Mouse (Mus musculus) T-helper 2 cell (primary cell): ENCODE results near the gene Rad51d.
"Not testable (repeated sequence)": the region's sequence is repeated elsewhere in the genome, so short reads cannot be mapped to it uniquely, and the experiment has no call there.

ENCODE experiments used
- in situ Hi-C: fragments of 300-600 bp; cut with MboI, MseI; formaldehyde crosslinking; loops from one replicate; pipeline ENCODE4 v1.15.1; 2025; ENCODE audit warnings: high pct_unique_total_duplicates

The Rad51d gene

GRCm38 (mm10) chr11:82857307-82857848 is 33.0 kb downstream of the Rad51d start:
- in situ Hi-C loops: no loop called here

GRCm38 (mm10) chr11:82856032-82856431 is 34.4 kb downstream of the Rad51d start:
- in situ Hi-C loops: no loop called here

- in situ Hi-C loops: no loop called here
Observed at GRCm38 (mm10) chr11:82855327-82855973, 35.0 kb downstream of the Rad51d start.

GRCm38 (mm10) chr11:82854111-82854510 is 36.3 kb downstream of the Rad51d start:
- in situ Hi-C loops: no loop called here

GRCm38 (mm10) chr11:82852958-82853357 is 37.5 kb downstream of the Rad51d start:
- in situ Hi-C loops: no loop called here

- in situ Hi-C loops: no loop called here
Observed at GRCm38 (mm10) chr11:82852540-82852939, 37.9 kb downstream of the Rad51d start.

GRCm38 (mm10) chr11:82852115-82852514 is 38.3 kb downstream of the Rad51d start:
- in situ Hi-C loops: no loop called here

- in situ Hi-C loops: no loop called here
Observed at GRCm38 (mm10) chr11:82850259-82850658, 40.2 kb downstream of the Rad51d start.

GRCm38 (mm10) chr11:82847571-82848000 is 42.8 kb downstream of the Rad51d start:
- in situ Hi-C loops: no loop called here

- in situ Hi-C loops: no loop called here
Observed at GRCm38 (mm10) chr11:82846938-82847337, 43.5 kb downstream of the Rad51d start.

GRCm38 (mm10) chr11:82846079-82846436 is 44.4 kb downstream of the Rad51d start:
- in situ Hi-C loops: no loop called here

- in situ Hi-C loops: no loop called here
Observed at GRCm38 (mm10) chr11:82845415-82846078, 44.9 kb downstream of the Rad51d start.

- in situ Hi-C loops: no loop called here
Observed at GRCm38 (mm10) chr11:82844771-82845414, 45.5 kb downstream of the Rad51d start.

GRCm38 (mm10) chr11:82838511-82838910 is 51.9 kb downstream of the Rad51d start:
- in situ Hi-C loops: no loop called here

GRCm38 (mm10) chr11:82837848-82838247 is 52.6 kb downstream of the Rad51d start:
- in situ Hi-C loops: no loop called here

- in situ Hi-C loops: no loop called here
Observed at GRCm38 (mm10) chr11:82837192-82837591, 53.2 kb downstream of the Rad51d start.

- in situ Hi-C loops: no loop called here
Observed at GRCm38 (mm10) chr11:82835616-82836432, 54.6 kb downstream of the Rad51d start.

GRCm38 (mm10) chr11:82834359-82834758 is 56.1 kb downstream of the Rad51d start:
- in situ Hi-C loops: not testable (repeated sequence)

GRCm38 (mm10) chr11:82833929-82834328 is 56.5 kb downstream of the Rad51d start:
- in situ Hi-C loops: no loop called here

- in situ Hi-C loops: not testable (repeated sequence)
Observed at GRCm38 (mm10) chr11:82832402-82832801, 58.0 kb downstream of the Rad51d start.

GRCm38 (mm10) chr11:82831008-82831893 is 59.2 kb downstream of the Rad51d start:
- in situ Hi-C loops: no loop called here
